In the genomic region with DNA sequence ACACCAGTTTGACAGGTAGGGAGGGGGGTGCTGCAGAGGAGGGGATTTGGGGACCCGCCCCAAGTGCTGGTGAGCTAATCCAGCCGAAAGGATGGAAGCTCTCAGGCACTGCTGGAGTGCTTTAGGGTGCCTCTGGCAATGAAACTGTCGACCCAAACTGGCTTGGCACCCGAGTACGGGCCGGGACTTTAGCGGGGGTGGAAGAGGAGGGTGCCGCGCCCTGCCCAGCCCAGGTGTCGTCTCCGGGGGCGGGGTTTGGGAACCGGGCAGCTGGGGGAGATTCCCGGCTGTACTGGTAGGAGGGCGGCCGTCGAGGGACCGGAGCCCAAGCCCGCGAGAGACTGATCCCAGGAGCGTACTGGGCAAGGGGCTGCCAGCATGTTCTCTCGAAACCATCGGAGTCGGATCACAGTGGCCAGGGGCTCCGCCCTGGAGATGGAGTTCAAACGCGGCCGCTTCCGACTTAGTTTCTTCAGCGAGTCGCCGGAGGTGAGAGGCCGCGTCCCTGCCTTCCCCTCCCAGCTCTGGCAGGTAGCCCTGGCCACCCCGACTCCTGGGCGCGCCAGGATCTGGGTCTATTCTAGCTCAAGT, we compare ENCODE assay signal across 8 mouse cellular contexts. TPM values are rescaled to one million over a fixed set of nuclear protein-coding genes. Genes with fewer than 3 reads are reported as not detected.
DNase-seq lines count a peak whose midpoint lies in the region; ATAC-seq lines count a peak whose summit lies in the region.

No protein-coding gene starts in this region.

- H3K27me3 ChIP-seq in heart, embryonic 14.5 days (ENCODE audit: control insufficient read depth, insufficient read depth, low read length) = no peaks in the 10 kb centered on the region
- H3K27me3 ChIP-seq in kidney, embryonic 16.5 days (ENCODE audit: insufficient read depth, low read length) = no peaks in the 10 kb centered on the region

- H3K9me3 ChIP-seq in heart, embryonic 14.5 days (ENCODE audit: control insufficient read depth, low read length) = no peaks in the 10 kb centered on the region
- H3K9me3 ChIP-seq in kidney, embryonic 16.5 days (ENCODE audit: low read length) = no peaks in the 10 kb centered on the region

- H3K27ac ChIP-seq in brown adipose tissue, adult 24 weeks (replicated peaks; ENCODE audit: low read depth, low read length) = peak overlapping the region; percentile 79; the same call in 1 of the 2 replicates
- peak overlapping the region in 1 of 2 experiments; percentile 100; a peak in 2 of 4 replicates for H3K27ac ChIP-seq in heart, embryonic 14.5 days (replicated peaks in 1 of 2; ENCODE audit: control insufficient read depth in 1 of 2, insufficient read depth in 1 of 2, low read depth in 2 of 2, low read length in 2 of 2)
- peak overlapping the region; percentile 100 for H3K27ac ChIP-seq in kidney, embryonic 16.5 days (ENCODE audit: low read length)

- DNase-seq in lung, postnatal 10 days = peak; percentile 74
- DNase-seq in retina, postnatal 1 day = no peak
- DNase-seq in right cerebral cortex, postnatal 25 days = no peak
- DNase-seq in spleen, adult 18-20 months = no peak

- no peaks in the 10 kb centered on the region; the same call in 1 of the 2 replicates for H3K36me3 ChIP-seq in heart, embryonic 14.5 days (ENCODE audit: control insufficient read depth, insufficient read depth, low read length)
- no peaks in the 10 kb centered on the region for H3K36me3 ChIP-seq in kidney, embryonic 16.5 days (ENCODE audit: insufficient read depth, low read length)

- peak; percentile 35 for ATAC-seq in CD4-positive, CD25-positive, alpha-beta regulatory T cell, adult 4 months
- ATAC-seq in heart, embryonic 14.5 days (ENCODE audit: insufficient number of reproducible peaks, insufficient read depth, low FRiP score, low read depth) = no peak
- ATAC-seq in kidney, embryonic 16.5 days (ENCODE audit: low FRiP score, low TSS enrichment) = 0 out of 2 replicates have a peak, but pooled peaks have one; percentile 1

- peak overlapping the region; percentile 95 for H3K9ac ChIP-seq in heart, embryonic 14.5 days (ENCODE audit: low read length)
- peak overlapping the region; percentile 97 for H3K9ac ChIP-seq in kidney, embryonic 16.5 days (replicated peaks; ENCODE audit: low read length)

- peak overlapping the region; percentile 85 for H3K4me2 ChIP-seq in heart, embryonic 14.5 days (ENCODE audit: low read length)
- H3K4me2 ChIP-seq in kidney, embryonic 16.5 days (replicated peaks; ENCODE audit: low read depth, low read length) = peak overlapping the region; percentile 69

- 4% methylated on average over 37 of the region's 37 CpGs for WGBS in heart, embryonic 14.5 days
- WGBS in kidney, embryonic 16.5 days = 2% methylated on average over 37 of the region's 37 CpGs

- peaks cover 8% of the 10 kb centered on the region; the same call in 1 of the 2 replicates for H3K4me1 ChIP-seq in brown adipose tissue, adult 24 weeks (ENCODE audit: control insufficient read depth, insufficient read depth, insufficient read length, low read length)
- H3K4me1 ChIP-seq in heart, embryonic 14.5 days (ENCODE audit: control insufficient read depth in 2 of 2, insufficient read depth in 2 of 2, low read length in 2 of 2) = peaks cover 14 to 24% of the 10 kb centered on the region in 2 experiments
- H3K4me1 ChIP-seq in kidney, embryonic 16.5 days (ENCODE audit: insufficient read depth, low read length) = peaks cover 48% of the 10 kb centered on the region

- H3K4me3 ChIP-seq in brown adipose tissue, adult 24 weeks (ENCODE audit: insufficient read depth, low read depth, low read length) = peak overlapping the region; percentile 75
- H3K4me3 ChIP-seq in heart, embryonic 14.5 days (ENCODE audit: control insufficient read depth in 1 of 2, insufficient read depth in 1 of 2, low read depth in 1 of 2, low read length in 2 of 2) = peak overlapping the region; percentile 63 to 64
- peak overlapping the region; percentile 62 for H3K4me3 ChIP-seq in kidney, embryonic 16.5 days (ENCODE audit: low read length)

RNA-seq across cellular contexts. Expression of a gene that starts 0.4 kb away (rescaled TPM):
- under 1 TPM in 1 of 2 experiments, not detected in 1; 0.49 TPM for polyA plus RNA-seq in CD4-positive, CD25-positive, alpha-beta regulatory T cell, adult 4 months (2017; shearing (Covaris generic))
- polyA plus RNA-seq in brown adipose tissue, adult 24 weeks (2012; ENCODE audit: insufficient read depth, insufficient read length, missing spikeins) = 4.5 and 7.1 TPM in 2 replicates
- 9.9 and 11.6 TPM in 2 replicates for polyA plus RNA-seq in heart, embryonic 14.5 days (2014; fragmentation: Nextera tagmentation; extraction: Ambion mirVana)
- 43.0 and 43.9 TPM in 2 replicates for polyA plus RNA-seq in kidney, embryonic 16.5 days (2015; fragmentation: Nextera tagmentation; extraction: Ambion mirVana)

RNA-seq across cellular contexts. Expression of a gene that starts 10.4 kb away (rescaled TPM):
- 1 to 10 TPM in 1 of 2 experiments, under 1 TPM in 1; 0.56 to 3.3 TPM for polyA plus RNA-seq in CD4-positive, CD25-positive, alpha-beta regulatory T cell, adult 4 months (2017; shearing (Covaris generic))
- polyA plus RNA-seq in brown adipose tissue, adult 24 weeks (2012; ENCODE audit: insufficient read depth, insufficient read length, missing spikeins) = 8.7 and 13.1 TPM in 2 replicates
- polyA plus RNA-seq in heart, embryonic 14.5 days (2014; fragmentation: Nextera tagmentation; extraction: Ambion mirVana) = 10.3 and 11.3 TPM in 2 replicates
- polyA plus RNA-seq in kidney, embryonic 16.5 days (2015; fragmentation: Nextera tagmentation; extraction: Ambion mirVana) = 14.2 TPM in 2 replicates

RNA-seq across cellular contexts. Expression of a gene that starts 14.3 kb away (rescaled TPM):
- 10 to 100 TPM; 20.4 to 23.6 TPM for polyA plus RNA-seq in CD4-positive, CD25-positive, alpha-beta regulatory T cell, adult 4 months (2017; shearing (Covaris generic))
- 62.1 and 70.3 TPM in 2 replicates for polyA plus RNA-seq in brown adipose tissue, adult 24 weeks (2012; ENCODE audit: insufficient read depth, insufficient read length, missing spikeins)
- polyA plus RNA-seq in heart, embryonic 14.5 days (2014; fragmentation: Nextera tagmentation; extraction: Ambion mirVana) = 76.0 and 94.5 TPM in 2 replicates
- polyA plus RNA-seq in kidney, embryonic 16.5 days (2015; fragmentation: Nextera tagmentation; extraction: Ambion mirVana) = 159 and 160 TPM in 2 replicates

RNA-seq across cellular contexts. Expression of a gene that starts 20.4 kb away (rescaled TPM):
- polyA plus RNA-seq in CD4-positive, CD25-positive, alpha-beta regulatory T cell, adult 4 months (2017; shearing (Covaris generic)) = 10 to 100 TPM in 1 of 2 experiments, 1 to 10 TPM in 1; 6.5 to 16.0 TPM
- 6.0 and 6.2 TPM in 2 replicates for polyA plus RNA-seq in brown adipose tissue, adult 24 weeks (2012; ENCODE audit: insufficient read depth, insufficient read length, missing spikeins)
- 17.8 and 21.6 TPM in 2 replicates for polyA plus RNA-seq in heart, embryonic 14.5 days (2014; fragmentation: Nextera tagmentation; extraction: Ambion mirVana)
- polyA plus RNA-seq in kidney, embryonic 16.5 days (2015; fragmentation: Nextera tagmentation; extraction: Ambion mirVana) = 10.6 and 34.9 TPM in 2 replicates

RNA-seq across cellular contexts. Expression of a gene that starts 20.5 kb away (rescaled TPM):
- 1 to 10 TPM in 1 of 2 experiments, not detected in 1; 2.1 TPM for polyA plus RNA-seq in CD4-positive, CD25-positive, alpha-beta regulatory T cell, adult 4 months (2017; shearing (Covaris generic))
- not detected in 2 replicates for polyA plus RNA-seq in brown adipose tissue, adult 24 weeks (2012; ENCODE audit: insufficient read depth, insufficient read length, missing spikeins)
- 6.0 and 6.2 TPM in 2 replicates for polyA plus RNA-seq in heart, embryonic 14.5 days (2014; fragmentation: Nextera tagmentation; extraction: Ambion mirVana)
- polyA plus RNA-seq in kidney, embryonic 16.5 days (2015; fragmentation: Nextera tagmentation; extraction: Ambion mirVana) = 7.7 and 8.0 TPM in 2 replicates
